Mouse (Mus musculus) thymus, adult 2 months (tissue): ENCODE measurements around the gene Tax1bp3.

ENCODE experiments used
- CTCF ChIP-seq: fragments of 200-500 bp; IDR thresholded peaks from 2 replicates; pipeline ENCODE4 v1.5.1; 2012; ENCODE audit warnings: mild to moderate bottlenecking, control low read depth, low read length, moderate library complexity, borderline replicate concordance; ENCODE audit not compliant: control insufficient read depth, poor library complexity, insufficient read depth; ENCODE audit errors: extremely low read depth
- POLR2A ChIP-seq: fragments of 200-500 bp; IDR thresholded peaks from 2 replicates; pipeline ENCODE4 v1.6.1; 2012; ENCODE audit warnings: mild to moderate bottlenecking, low read length, control low read depth, moderate library complexity; ENCODE audit not compliant: control insufficient read depth, poor library complexity, insufficient read depth; ENCODE audit errors: extremely low read depth

GRCm38 (mm10) chr11:73146026-73146974 is 30.6 kb upstream of the Tax1bp3 start:
- TF ChIP-seq CTCF (no peak), POLR2A (no peak)
